Mouse (Mus musculus) CH12.LX (cell line): ENCODE data around the gene Smim24. TPM values are rescaled to one million over a fixed set of nuclear protein-coding genes. Genes with fewer than 3 reads are reported as not detected.
A peak's percentile ranks its signal among the peaks of the same experiment; 100 is the strongest.

Experiments used
- DNase-seq: peaks from one replicate; pipeline ENCODE4 v3.0.0-alpha.2; 2013; ENCODE audit errors: extremely low read depth
- H3K27ac ChIP-seq: 2 replicates; pipeline ENCODE4 v1.5.1; 2012; ENCODE audit warnings: low read depth, mild to moderate bottlenecking, control low read depth, moderate library complexity; ENCODE audit not compliant: insufficient read depth
- H3K27me3 ChIP-seq: replicated peaks from 2 replicates; pipeline ENCODE3; 2012; ENCODE audit warnings: inconsistent platforms
- H3K36me3 ChIP-seq, 2 experiments: replicated peaks in 1 of 2; 2 replicates each; pipeline versions ENCODE3 to v1.6.1; 2012; ENCODE audit warnings: inconsistent platforms in 1 of 2, low read length in 1 of 2, mild to moderate bottlenecking in 1 of 2, mixed read lengths in 1 of 2, moderate library complexity in 1 of 2; ENCODE audit not compliant: control insufficient read depth in 1 of 2, insufficient read depth in 1 of 2
- H3K4me1 ChIP-seq, 2 experiments: 2 replicates each; pipeline ENCODE4 v1.6.1; 2012; ENCODE audit warnings: inconsistent platforms in 1 of 2, moderate library complexity in 1 of 2; ENCODE audit not compliant: insufficient read depth in 2 of 2, control insufficient read depth in 1 of 2
- H3K4me2 ChIP-seq: 2 replicates; pipeline ENCODE4 v1.6.1; 2012; ENCODE audit warnings: low read depth, mild to moderate bottlenecking, control low read depth; ENCODE audit not compliant: poor library complexity, insufficient read depth, severe bottlenecking
- H3K4me3 ChIP-seq, 3 experiments: fragments of 150-350 bp in 1 of 3; sonication (generic) in 1 of 3; replicated peaks in 1 of 3; 2 replicates each; pipeline versions ENCODE3 to v1.5.1; 2011 to 2012; ENCODE audit warnings: low read depth in 2 of 3, low read length in 2 of 3, mild to moderate bottlenecking in 2 of 3, moderate library complexity in 2 of 3, control low read depth in 1 of 3, improper control_type of control experiment in 1 of 3, inconsistent platforms in 1 of 3, mixed read lengths in 1 of 3; ENCODE audit not compliant: poor library complexity in 1 of 3
- H3K79me2 ChIP-seq: replicated peaks from 2 replicates; pipeline ENCODE4 v1.6.1; 2012; ENCODE audit warnings: mild to moderate bottlenecking, moderate library complexity; ENCODE audit not compliant: control insufficient read depth, poor library complexity, insufficient read depth, severe bottlenecking; ENCODE audit errors: extremely low read depth
- H3K9ac ChIP-seq: 2 replicates; pipeline ENCODE4 v1.6.1; 2012; ENCODE audit warnings: low read depth, mild to moderate bottlenecking, control low read depth, moderate library complexity; ENCODE audit not compliant: insufficient read depth
- H3K9me3 ChIP-seq: replicated peaks from 2 replicates; pipeline ENCODE3; 2012; ENCODE audit warnings: low read length, inconsistent platforms, mixed read lengths
- BHLHE40 ChIP-seq: IDR thresholded peaks from 2 replicates; pipeline ENCODE4 v1.6.1; 2011; ENCODE audit warnings: mild to moderate bottlenecking, low read depth, low read length, improper control_type of control experiment
- CHD1 ChIP-seq: IDR thresholded peaks from 2 replicates; pipeline ENCODE4 v1.6.1; 2012; ENCODE audit warnings: low read depth, low read length, improper control_type of control experiment, inconsistent platforms
- CHD2 ChIP-seq: IDR thresholded peaks from 2 replicates; pipeline ENCODE4 v1.6.1; 2011; ENCODE audit warnings: low read length, improper control_type of control experiment
- CTCF ChIP-seq, 2 experiments: IDR thresholded peaks in 1 of 2; conservative IDR thresholded peaks in 1 of 2; 2 replicates each; pipeline ENCODE4 v1.5.1; 2011 to 2012; ENCODE audit warnings: low read depth in 2 of 2, low read length in 2 of 2, improper control_type of control experiment in 1 of 2, inconsistent platforms in 1 of 2, mild to moderate bottlenecking in 1 of 2, moderate library complexity in 1 of 2
- E2F4 ChIP-seq: IDR thresholded peaks from 2 replicates; pipeline ENCODE4 v1.6.1; 2011; ENCODE audit warnings: low read depth, low read length, improper control_type of control experiment; ENCODE audit not compliant: insufficient replicate concordance
- ELF1 ChIP-seq: IDR thresholded peaks from 2 replicates; pipeline ENCODE4 v1.6.1; 2014; ENCODE audit warnings: low read depth, mild to moderate bottlenecking, inconsistent platforms, low read length, improper control_type of control experiment
- EP300 ChIP-seq: IDR thresholded peaks from 2 replicates; pipeline ENCODE4 v1.6.1; 2011; ENCODE audit warnings: low read length, improper control_type of control experiment
- ETS1 ChIP-seq: conservative IDR thresholded peaks from 2 replicates; pipeline ENCODE4 v1.6.1; 2012; ENCODE audit warnings: low read depth, mild to moderate bottlenecking, inconsistent platforms, low read length, improper control_type of control experiment, moderate library complexity
- GABPA ChIP-seq: IDR thresholded peaks from 2 replicates; pipeline ENCODE4 v1.6.1; 2012; ENCODE audit warnings: low read depth, low read length, improper control_type of control experiment, inconsistent platforms; ENCODE audit not compliant: insufficient replicate concordance
- HCFC1 ChIP-seq: IDR thresholded peaks from 2 replicates; pipeline ENCODE4 v1.6.1; 2012; ENCODE audit warnings: low read depth, mild to moderate bottlenecking, inconsistent platforms, low read length, improper control_type of control experiment
- IRF4 ChIP-seq: IDR thresholded peaks from 2 replicates; pipeline ENCODE4 v1.6.1; 2014; ENCODE audit warnings: low read depth, mild to moderate bottlenecking, inconsistent platforms, low read length, improper control_type of control experiment
- JUN ChIP-seq: IDR thresholded peaks from 2 replicates; pipeline ENCODE4 v1.6.1; 2011; ENCODE audit warnings: low read depth, mild to moderate bottlenecking, low read length, improper control_type of control experiment, moderate library complexity; ENCODE audit not compliant: insufficient read depth
- KAT2A ChIP-seq: IDR thresholded peaks from 2 replicates; pipeline ENCODE4 v1.6.1; 2012; ENCODE audit warnings: low read length, improper control_type of control experiment, inconsistent platforms; ENCODE audit not compliant: insufficient replicate concordance
- MAFK ChIP-seq: IDR thresholded peaks from 2 replicates; pipeline ENCODE4 v1.6.1; 2011; ENCODE audit warnings: low read length, improper control_type of control experiment; ENCODE audit not compliant: insufficient replicate concordance
- MAX ChIP-seq: IDR thresholded peaks from 2 replicates; pipeline ENCODE4 v1.6.1; 2011; ENCODE audit warnings: low read length, improper control_type of control experiment
- MAZ ChIP-seq: IDR thresholded peaks from 2 replicates; pipeline ENCODE4 v1.6.1; 2012; ENCODE audit warnings: low read depth, mild to moderate bottlenecking, inconsistent platforms, low read length, improper control_type of control experiment, moderate library complexity
- MEF2A ChIP-seq: IDR thresholded peaks from 2 replicates; pipeline ENCODE4 v1.6.1; 2014; ENCODE audit warnings: low read depth, mild to moderate bottlenecking, inconsistent platforms, low read length, improper control_type of control experiment, borderline replicate concordance
- MXI1 ChIP-seq: IDR thresholded peaks from 2 replicates; pipeline ENCODE4 v1.6.1; 2011; ENCODE audit warnings: mild to moderate bottlenecking, low read depth, low read length, improper control_type of control experiment
- MYC ChIP-seq: IDR thresholded peaks from 2 replicates; pipeline ENCODE4 v1.6.1; 2011; ENCODE audit warnings: low read depth, mild to moderate bottlenecking, improper control_type of control experiment, low read length
- NELFE ChIP-seq: IDR thresholded peaks from 2 replicates; pipeline ENCODE4 v1.6.1; 2011; ENCODE audit warnings: low read depth, low read length, improper control_type of control experiment
- NRF1 ChIP-seq: IDR thresholded peaks from 2 replicates; pipeline ENCODE4 v1.6.1; 2014; ENCODE audit warnings: low read depth, mild to moderate bottlenecking, inconsistent platforms, low read length, improper control_type of control experiment, moderate library complexity
- PAX5 ChIP-seq: IDR thresholded peaks from 2 replicates; pipeline ENCODE4 v1.6.1; 2012; ENCODE audit warnings: low read length, inconsistent platforms, mixed read lengths
- POLR2A ChIP-seq: IDR thresholded peaks from 2 replicates; pipeline ENCODE4 v1.6.1; 2011; ENCODE audit warnings: low read depth, mild to moderate bottlenecking, improper control_type of control experiment, low read length
- POLR2AphosphoS2 ChIP-seq: IDR thresholded peaks from 2 replicates; pipeline ENCODE4 v1.6.1; 2011; ENCODE audit warnings: low read depth, low read length, improper control_type of control experiment
- RAD21 ChIP-seq: IDR thresholded peaks from 2 replicates; pipeline ENCODE4 v1.6.1; 2011; ENCODE audit warnings: low read depth, mild to moderate bottlenecking, low read length, improper control_type of control experiment, moderate library complexity
- RCOR1 ChIP-seq: conservative IDR thresholded peaks from 2 replicates; pipeline ENCODE4 v1.6.1; 2012; ENCODE audit warnings: low read depth, mild to moderate bottlenecking, inconsistent platforms, low read length, improper control_type of control experiment
- SIN3A ChIP-seq: IDR thresholded peaks from 2 replicates; pipeline ENCODE4 v1.6.1; 2012; ENCODE audit warnings: low read length, improper control_type of control experiment, inconsistent platforms
- SMC3 ChIP-seq: IDR thresholded peaks from 2 replicates; pipeline ENCODE4 v1.6.1; 2011; ENCODE audit warnings: low read depth, low read length, improper control_type of control experiment
- TBP ChIP-seq: conservative IDR thresholded peaks from 2 replicates; pipeline ENCODE4 v1.6.1; 2011; ENCODE audit warnings: low read depth, low read length, improper control_type of control experiment
- TCF12 ChIP-seq: IDR thresholded peaks from 2 replicates; pipeline ENCODE4 v1.6.1; 2014; ENCODE audit warnings: low read depth, mild to moderate bottlenecking, inconsistent platforms, low read length, improper control_type of control experiment
- UBTF ChIP-seq: IDR thresholded peaks from 2 replicates; pipeline ENCODE4 v1.6.1; 2012; ENCODE audit warnings: low read depth, mild to moderate bottlenecking, inconsistent platforms, low read length, improper control_type of control experiment, moderate library complexity
- USF1 ChIP-seq: IDR thresholded peaks from 2 replicates; pipeline ENCODE4 v1.6.1; 2014; ENCODE audit warnings: low read depth, mild to moderate bottlenecking, inconsistent platforms, low read length, improper control_type of control experiment
- USF2 ChIP-seq: conservative IDR thresholded peaks from 2 replicates; pipeline ENCODE4 v1.6.1; 2011; ENCODE audit warnings: low read depth, low read length, improper control_type of control experiment
- ZC3H11A ChIP-seq: IDR thresholded peaks from 2 replicates; pipeline ENCODE4 v1.6.1; 2012; ENCODE audit warnings: low read depth, mild to moderate bottlenecking, inconsistent platforms, low read length, improper control_type of control experiment
- ZMIZ1 ChIP-seq: IDR thresholded peaks from 2 replicates; pipeline ENCODE4 v1.6.1; 2012; ENCODE audit warnings: low read depth, mild to moderate bottlenecking, inconsistent platforms, low read length, improper control_type of control experiment
- ZNF384 ChIP-seq: IDR thresholded peaks from 2 replicates; pipeline ENCODE4 v1.6.1; 2012; ENCODE audit warnings: low read depth, low read length, improper control_type of control experiment, inconsistent platforms
- dilution Hi-C: fragments of 300-500 bp; cut with MboI; formaldehyde crosslinking; loops from 2 replicates; pipeline ENCODE4 v1.14.3; 2020; ENCODE audit warnings: low sequenced_read_pairs; ENCODE audit not compliant: extremely low pct_unique_long_range_greater_than_20kb, extremely low pct_ligation_motif_present
- in situ Hi-C: fragments of 300-500 bp; cut with MboI; formaldehyde crosslinking; loops from 3 replicates; pipeline ENCODE4 v1.14.3; 2019; ENCODE audit warnings: low sequenced_read_pairs, low pct_ligation_motif_present, low pct_unique_long_range_greater_than_20kb, mixed read lengths
- polyA plus RNA-seq: library from polyadenylated mRNA; unstranded; fragments of >175 nt; gene quantifications from 2 replicates; pipeline ENCODE4 v1.2.1, GENCODE M21; 2012; ENCODE audit warnings: low read depth; ENCODE audit not compliant: insufficient read length
- total RNA-seq, 2 experiments: library from RNA; depleted of rRNA; stranded (reverse); fragments of 300-350 nt in 1 of 2; fragments of >200 nt in 1 of 2; gene quantifications; 2 replicates each; pipeline ENCODE4 v1.2.3; 2012 to 2014

Gene Smim24
- total and polyA plus RNA-seq, 3 experiments = 0.13 to 0.64 TPM; not detected in 1

DNA sequence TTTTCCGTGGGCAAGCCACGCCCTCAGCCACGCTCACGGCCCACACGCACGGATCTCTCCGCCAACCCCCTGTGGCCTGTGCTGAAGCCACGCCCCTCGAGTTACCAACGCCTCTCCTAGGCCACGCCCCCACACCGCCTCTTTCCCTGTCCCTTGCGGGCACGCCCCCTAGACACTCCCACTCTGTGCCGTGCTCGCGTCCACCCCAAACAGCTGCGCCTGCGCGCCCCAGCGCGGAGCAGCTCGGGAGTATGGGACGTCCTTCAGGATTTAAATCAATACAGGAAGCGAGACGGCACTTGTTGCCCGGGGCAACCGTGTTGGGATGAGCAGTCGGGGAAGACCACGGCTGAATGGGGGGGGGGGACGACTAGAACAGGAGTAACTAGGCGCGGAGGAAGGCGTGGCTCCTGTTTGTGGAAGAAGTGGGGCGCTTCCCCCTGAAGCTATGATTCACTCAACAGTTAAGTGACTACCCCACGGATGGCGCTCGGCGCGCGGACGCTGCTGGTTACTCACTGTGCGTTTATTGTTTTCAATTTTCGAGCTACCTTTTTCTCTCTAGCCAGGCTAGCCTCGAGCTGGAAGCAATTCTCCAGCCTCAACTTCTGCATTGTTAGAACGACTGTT is 14.2 kb upstream of the Smim24 start:
- in situ Hi-C loops = no loop called here
- Histone ChIP-seq H3K4me1 (peaks cover 5 to 35% of the 10 kb centered on the region in 2 experiments; a peak in 3 of 4 replicates), H3K4me2 (peak overlapping the region; percentile 47), H3K9ac (peak overlapping the region; percentile 58), H3K4me3 (peak overlapping the region; percentile 53 to 90 (median 59)), H3K27me3 (no peaks in the 10 kb centered on the region), H3K27ac (no peak overlapping the region), H3K36me3 (peaks cover 11 to 17% of the 10 kb centered on the region in 2 experiments), H3K79me2 (peaks cover 31% of the 10 kb centered on the region), H3K9me3 (no peaks in the 10 kb centered on the region)
- TF ChIP-seq ZMIZ1 (peak; percentile 49), RCOR1 (no peak), MAX (peak; percentile 59; the same call in 1 of the 2 replicates), MYC (0 out of 2 replicates have a peak, but pooled peaks have one; percentile 12), MEF2A (peak; percentile 29; the same call in 1 of the 2 replicates), CHD1 (no peak), PAX5 (no peak), CTCF (conservative IDR thresholded peaks at IDR 0.05 in 1 of 2, IDR thresholded peaks at IDR 0.05 in 1 of 2; ENCODE audit: low read depth in 2 of 2, low read length in 2 of 2) (no peak), UBTF (no peak), POLR2A (peak; percentile 62), MXI1 (peak; percentile 95), ETS1 (no peak), ZNF384 (no peak), SMC3 (no peak), ELF1 (peak; percentile 95), NRF1 (peak; percentile 97), SIN3A (peak; percentile 90; the same call in 1 of the 2 replicates), KAT2A (peak; percentile 72; the same call in 1 of the 2 replicates), MAFK (no peak), NELFE (peak; percentile 39), EP300 (no peak), BHLHE40 (no peak), GABPA (no peak), CHD2 (peak; percentile 59), IRF4 (peak; percentile 69), E2F4 (0 out of 2 replicates have a peak, but pooled peaks have one; percentile 35), TCF12 (no peak), HCFC1 (peak; percentile 77), JUN (no peak), USF2 (no peak), POLR2AphosphoS2 (0 out of 2 replicates have a peak, but pooled peaks have one; percentile 38), TBP (peak; percentile 91), MAZ (peak; percentile 87), RAD21 (no peak), ZC3H11A (no peak), USF1 (no peak)
- DNase-seq = peak; percentile 100
- dilution Hi-C loops = no loop called here
